Mouse (Mus musculus) liver, postnatal 0 days (tissue): ENCODE measurements at regions not wholly inside any gene's neighbourhood (a gene's known extent, or its start where the extent isn't known, plus 50 kb on each side); places are given as distances from the start of the nearest gene placed in this dataset.
"Not testable (repeated sequence)": the region's sequence is repeated elsewhere in the genome, so short reads cannot be mapped to it uniquely, and the experiment has no call there.

Source experiments
- ATAC-seq: fragments of 200-750 bp; cut with Nextera tagmentation; 2 replicates; pipeline ENCODE4 v1.8.0; 2017; ENCODE audit warnings: mild to moderate bottlenecking, moderate library complexity
- DNase-seq: peaks from one replicate; pipeline ENCODE4 v3.0.0-alpha.2; 2016
- H3K27ac ChIP-seq: fragments of 300-500 bp; sonication (generic); 2 replicates; pipeline ENCODE4 v1.5.1; 2014; ENCODE audit warnings: antibody characterized with exemption, moderate library complexity, mild to moderate bottlenecking, low read depth
- H3K27me3 ChIP-seq: fragments of 300-500 bp; sonication (generic); 2 replicates; pipeline ENCODE4 v1.6.1; 2014; ENCODE audit warnings: low read length, control low read depth, mixed read lengths; ENCODE audit not compliant: insufficient read depth
- H3K36me3 ChIP-seq: fragments of 300-500 bp; sonication (generic); replicated peaks from 2 replicates; pipeline ENCODE4 v1.6.1; 2014; ENCODE audit warnings: mild to moderate bottlenecking, control low read depth, low read length, moderate library complexity, mixed read lengths; ENCODE audit not compliant: insufficient read depth
- H3K4me1 ChIP-seq: fragments of 300-500 bp; sonication (generic); 2 replicates; pipeline ENCODE4 v1.6.1; 2014; ENCODE audit warnings: antibody characterized with exemption, mild to moderate bottlenecking, control low read depth; ENCODE audit not compliant: insufficient read depth
- H3K4me2 ChIP-seq: fragments of 300-500 bp; sonication (generic); 2 replicates; pipeline ENCODE4 v1.6.1; 2014; ENCODE audit warnings: low read depth, mild to moderate bottlenecking, low read length, moderate library complexity, mixed read lengths
- H3K4me3 ChIP-seq: fragments of 300-500 bp; sonication (generic); 2 replicates; pipeline ENCODE4 v1.5.1; 2014; ENCODE audit warnings: low read depth, low read length
- H3K9ac ChIP-seq: fragments of 300-500 bp; sonication (generic); replicated peaks from 2 replicates; pipeline ENCODE4 v1.6.1; 2014; ENCODE audit warnings: mild to moderate bottlenecking, moderate library complexity
- H3K9me3 ChIP-seq: fragments of 300-500 bp; sonication (generic); 2 replicates; pipeline ENCODE4 v1.6.1; 2016; ENCODE audit warnings: mild to moderate bottlenecking, control low read depth, low read length, mixed read lengths
- CTCF ChIP-seq: sonication (generic); IDR thresholded peaks from 2 replicates; pipeline ENCODE4 v1.5.1; 2016; ENCODE audit warnings: antibody characterized with exemption, low read depth
- EP300 ChIP-seq: IDR thresholded peaks from 2 replicates; pipeline ENCODE4 v1.6.1; 2016; ENCODE audit warnings: antibody characterized with exemption, low read depth, mild to moderate bottlenecking
- WGBS: fragments of 180-500 bp; shearing (Covaris S2); extraction: QIAGEN DNeasy Blood & Tissue Kit; methylation state at CpG from one replicate; pipeline ENCODE4 v1.1.7; 2014; ENCODE audit not compliant: insufficient replicate concordance; 5-methylcytosine and 5-hydroxymethylcytosine counted together

GRCm38 (mm10) chr6:6496789-6497188 is 81.7 kb downstream of the Sem1 start:
- no peaks in the 10 kb centered on the region for H3K4me1 ChIP-seq
- no peak overlapping the region for H3K27ac ChIP-seq
- H3K36me3 ChIP-seq = no peaks in the 10 kb centered on the region
- TF ChIP-seq CTCF = no peak
- no peak for DNase-seq
- H3K9me3 ChIP-seq = no peaks in the 10 kb centered on the region
- no peak overlapping the region for H3K9ac ChIP-seq
- no peak overlapping the region for H3K4me2 ChIP-seq
- H3K4me3 ChIP-seq = no peak overlapping the region
- WGBS = 78% methylated on average over 1 of the region's 1 CpGs
- peak; percentile 56 for ATAC-seq
- H3K27me3 ChIP-seq = no peaks in the 10 kb centered on the region

GRCm38 (mm10) chr6:6496336-6496735 is 82.1 kb downstream of the Sem1 start:
- Histone ChIP-seq H3K9me3 (no peaks in the 10 kb centered on the region), H3K4me3 (no peak overlapping the region), H3K4me1 (no peaks in the 10 kb centered on the region), H3K36me3 (no peaks in the 10 kb centered on the region), H3K4me2 (no peak overlapping the region), H3K9ac (no peak overlapping the region), H3K27ac (no peak overlapping the region), H3K27me3 (no peaks in the 10 kb centered on the region)
- DNase-seq (no peak), ATAC-seq (peak; percentile 57; the same call in 1 of the 2 replicates)
- TF ChIP-seq CTCF (no peak), EP300 (no peak)
- 67% methylated on average over 4 of the region's 4 CpGs for WGBS

- TF ChIP-seq CTCF = no peak
- no peak for TF ChIP-seq EP300
- no peaks in the 10 kb centered on the region for H3K36me3 ChIP-seq
- no peak overlapping the region for H3K27ac ChIP-seq
- DNase-seq (no peak), ATAC-seq (no peak)
- no peaks in the 10 kb centered on the region for H3K4me1 ChIP-seq
- H3K9me3 ChIP-seq = no peaks in the 10 kb centered on the region
- 82% methylated on average over 4 of the region's 4 CpGs for WGBS
- H3K27me3 ChIP-seq = no peaks in the 10 kb centered on the region
- H3K4me2 ChIP-seq = no peak overlapping the region
- H3K9ac ChIP-seq = no peak overlapping the region
- no peak overlapping the region for H3K4me3 ChIP-seq
Measured at GRCm38 (mm10) chr6:6488191-6488590, 90.3 kb downstream of the Sem1 start.

- not testable (repeated sequence) for H3K4me2 ChIP-seq, H3K9ac ChIP-seq, DNase-seq, H3K27me3 ChIP-seq, H3K36me3 ChIP-seq, ATAC-seq, H3K27ac ChIP-seq, H3K9me3 ChIP-seq, H3K4me1 ChIP-seq, H3K4me3 ChIP-seq
- 84% methylated on average over 1 of the region's 1 CpGs for WGBS
Measured at GRCm38 (mm10) chr6:6481596-6481995, 96.9 kb downstream of the Sem1 start.

GRCm38 (mm10) chr6:6470397-6470796 is 108.1 kb downstream of the Sem1 start:
- TF ChIP-seq CTCF (no peak), EP300 (no peak)
- H3K9ac ChIP-seq = no peak overlapping the region
- DNase-seq (no peak), ATAC-seq (no peak)
- no peaks in the 10 kb centered on the region for H3K36me3 ChIP-seq
- H3K4me2 ChIP-seq = no peak overlapping the region
- H3K4me3 ChIP-seq = no peak overlapping the region
- H3K4me1 ChIP-seq = no peaks in the 10 kb centered on the region
- no peaks in the 10 kb centered on the region for H3K9me3 ChIP-seq
- 78% methylated on average over 8 of the region's 8 CpGs for WGBS
- H3K27ac ChIP-seq = no peak overlapping the region
- no peaks in the 10 kb centered on the region for H3K27me3 ChIP-seq

- H3K4me2 ChIP-seq = no peak overlapping the region
- no peak overlapping the region for H3K9ac ChIP-seq
- 26% methylated on average over 1 of the region's 1 CpGs for WGBS
- H3K36me3 ChIP-seq = no peaks in the 10 kb centered on the region
- no peaks in the 10 kb centered on the region for H3K9me3 ChIP-seq
- TF ChIP-seq CTCF (no peak), EP300 (no peak)
- H3K4me3 ChIP-seq = no peak overlapping the region
- H3K4me1 ChIP-seq = no peaks in the 10 kb centered on the region
- H3K27me3 ChIP-seq = no peaks in the 10 kb centered on the region
- DNase-seq (no peak), ATAC-seq (no peak)
- H3K27ac ChIP-seq = no peak overlapping the region
Measured at GRCm38 (mm10) chr6:6467526-6467925, 110.9 kb downstream of the Sem1 start.

- TF ChIP-seq CTCF (no peak), EP300 (no peak)
- DNase-seq = no peak
- H3K27me3 ChIP-seq = no peaks in the 10 kb centered on the region
- no peaks in the 10 kb centered on the region for H3K9me3 ChIP-seq
- ATAC-seq = no peak
- no peak overlapping the region for H3K9ac ChIP-seq
- no peaks in the 10 kb centered on the region for H3K4me1 ChIP-seq
- WGBS = 54% methylated on average over 2 of the region's 2 CpGs
- H3K27ac ChIP-seq = no peak overlapping the region
- H3K4me2 ChIP-seq = no peak overlapping the region
- no peaks in the 10 kb centered on the region for H3K36me3 ChIP-seq
- H3K4me3 ChIP-seq = no peak overlapping the region
Measured at GRCm38 (mm10) chr6:6466231-6466630, 112.2 kb downstream of the Sem1 start.
